Mouse (Mus musculus): ENCODE results near the gene Polrmt.

The Polrmt gene

GRCm38 (mm10) chr10:79745898-79746773 is at the start of gene Polrmt:
TSS of gene Polrmt (minus strand) at chr10:79746581.
- peak; percentile 98 for DNase-seq (ENCODE audit: low spot score)

GRCm38 (mm10) chr10:79795905-79796304 is 49.5 kb upstream of the Polrmt start:
- no peak for DNase-seq (ENCODE audit: low spot score)

- no peak for DNase-seq (ENCODE audit: low spot score)
These were observed 48.1 kb upstream of the Polrmt start for GRCm38 (mm10) chr10:79794491-79794931.

GRCm38 (mm10) chr10:79793738-79794490 is 47.5 kb upstream of the Polrmt start:
- no peak for DNase-seq (ENCODE audit: low spot score)

GRCm38 (mm10) chr10:79793051-79793737 is 46.8 kb upstream of the Polrmt start, which contains the start of gene Palm:
TSS of gene Palm (plus strand) at chr10:79793572.
- peak; percentile 76 for DNase-seq (ENCODE audit: low spot score)

- DNase-seq (ENCODE audit: low spot score), result no peak
These were observed 46.1 kb upstream of the Polrmt start for GRCm38 (mm10) chr10:79792339-79793040.

GRCm38 (mm10) chr10:79790861-79791260 is 44.5 kb upstream of the Polrmt start, which contains the start of gene Prss57:
TSS of gene Prss57 (minus strand) at chr10:79790961.
- no peak for DNase-seq (ENCODE audit: low spot score)

- no peak for DNase-seq (ENCODE audit: low spot score)
These were observed 43.2 kb upstream of the Polrmt start for GRCm38 (mm10) chr10:79789581-79789980.

- DNase-seq (ENCODE audit: low spot score), result no peak
These were observed 42.2 kb upstream of the Polrmt start for GRCm38 (mm10) chr10:79788386-79789158.

- DNase-seq (ENCODE audit: low spot score), result no peak
These were observed 37.8 kb upstream of the Polrmt start for GRCm38 (mm10) chr10:79783920-79784800.

- no peak for DNase-seq (ENCODE audit: low spot score)
These were observed 36.7 kb upstream of the Polrmt start for GRCm38 (mm10) chr10:79783050-79783449.

GRCm38 (mm10) chr10:79781956-79782355 is 35.6 kb upstream of the Polrmt start:
- DNase-seq (ENCODE audit: low spot score), result no peak

GRCm38 (mm10) chr10:79781139-79781538 is 34.8 kb upstream of the Polrmt start:
- DNase-seq (ENCODE audit: low spot score), result no peak

GRCm38 (mm10) chr10:79780664-79781015 is 34.3 kb upstream of the Polrmt start:
- DNase-seq (ENCODE audit: low spot score), result no peak

- DNase-seq (ENCODE audit: low spot score), result peak; percentile 96
These were observed 33.6 kb upstream of the Polrmt start for GRCm38 (mm10) chr10:79779784-79780663.

GRCm38 (mm10) chr10:79779193-79779592 is 32.8 kb upstream of the Polrmt start:
- no peak for DNase-seq (ENCODE audit: low spot score)

GRCm38 (mm10) chr10:79778006-79778405 is 31.6 kb upstream of the Polrmt start:
- DNase-seq (ENCODE audit: low spot score), result no peak

- DNase-seq (ENCODE audit: low spot score), result no peak
These were observed 30.7 kb upstream of the Polrmt start, which contains the start of gene Fstl3 for GRCm38 (mm10) chr10:79777103-79777531. TSS of gene Fstl3 (plus strand) at chr10:79777272.

Data from left cerebral cortex, adult 11 months (tissue).